Mouse (Mus musculus) myocyte (in vitro differentiated cells): ENCODE measurements around the gene Nsun7. TPM values are rescaled to one million over a fixed set of nuclear protein-coding genes. Genes with fewer than 3 reads are reported as not detected.

ENCODE experiments used
- H3K27me3 ChIP-seq: one replicate; pipeline ENCODE4 v1.6.1; 2011; ENCODE audit not compliant: control insufficient read depth, insufficient read depth, insufficient read length
- H3K36me3 ChIP-seq: one replicate; pipeline ENCODE4 v1.6.1; 2011; ENCODE audit not compliant: control insufficient read depth, insufficient read depth
- H3K4me2 ChIP-seq: one replicate; pipeline ENCODE4 v1.6.1; 2011; ENCODE audit warnings: low read depth, control low read depth
- H3K4me3 ChIP-seq: one replicate; pipeline ENCODE4 v1.5.1; 2011; ENCODE audit warnings: mild to moderate bottlenecking, control low read depth, moderate library complexity
- H3K79me2 ChIP-seq: one replicate; pipeline ENCODE4 v1.6.1; 2011; ENCODE audit not compliant: control insufficient read depth, insufficient read depth
- H3ac ChIP-seq: one replicate; pipeline ENCODE4 v1.6.1; 2011; ENCODE audit not compliant: control insufficient read depth, insufficient read length
- CEBPB ChIP-seq: IDR thresholded peaks from 2 replicates; pipeline ENCODE4 v1.6.1; 2011; ENCODE audit warnings: mild to moderate bottlenecking, moderate library complexity; ENCODE audit not compliant: poor library complexity, insufficient read depth, severe bottlenecking
- E2F4 ChIP-seq: IDR thresholded peaks from one replicate; pipeline ENCODE4 v1.6.1; 2011; ENCODE audit warnings: mild to moderate bottlenecking, control low read depth, moderate library complexity; ENCODE audit not compliant: insufficient read depth
- MAX ChIP-seq: IDR thresholded peaks from one replicate; pipeline ENCODE4 v1.6.1; 2011; ENCODE audit warnings: low read depth, mild to moderate bottlenecking, control low read depth
- MYOD1 ChIP-seq, 3 experiments: IDR thresholded peaks; one replicate each; pipeline ENCODE4 v1.6.1; 2011; ENCODE audit warnings: control low read depth in 2 of 3, low read depth in 2 of 3, mild to moderate bottlenecking in 2 of 3, moderate library complexity in 1 of 3; ENCODE audit not compliant: insufficient read length in 2 of 3, control insufficient read depth in 1 of 3
- MYOG ChIP-seq, 3 experiments: IDR thresholded peaks; one replicate each; pipeline ENCODE4 v1.6.1; 2011; ENCODE audit warnings: control low read depth in 2 of 3, low read depth in 2 of 3, mild to moderate bottlenecking in 2 of 3; ENCODE audit not compliant: insufficient read length in 2 of 3, control insufficient read depth in 1 of 3, insufficient read depth in 1 of 3
- POLR2A ChIP-seq: IDR thresholded peaks from one replicate; pipeline ENCODE4 v1.6.1; 2011; ENCODE audit warnings: low read depth, mild to moderate bottlenecking, control low read depth, moderate library complexity; ENCODE audit not compliant: insufficient read length
- POLR2AphosphoS2 ChIP-seq: IDR thresholded peaks from one replicate; pipeline ENCODE4 v1.6.1; 2011; ENCODE audit warnings: low read depth, control low read depth; ENCODE audit not compliant: insufficient read length
- REST ChIP-seq: IDR thresholded peaks from one replicate; pipeline ENCODE4 v1.6.1; 2011; ENCODE audit warnings: mild to moderate bottlenecking, control low read depth, moderate library complexity; ENCODE audit not compliant: insufficient read depth, insufficient read length
- SRF ChIP-seq: IDR thresholded peaks from one replicate; pipeline ENCODE4 v1.6.1; 2011; ENCODE audit warnings: low read depth; ENCODE audit not compliant: control insufficient read depth, insufficient read length
- TCF12 ChIP-seq: IDR thresholded peaks from one replicate; pipeline ENCODE4 v1.6.1; 2011; ENCODE audit warnings: mild to moderate bottlenecking, control low read depth; ENCODE audit not compliant: poor library complexity, insufficient read depth, severe bottlenecking
- TCF3 ChIP-seq: IDR thresholded peaks from one replicate; pipeline ENCODE4 v1.6.1; 2011; ENCODE audit warnings: low read depth, control low read depth; ENCODE audit not compliant: insufficient read length
- USF1 ChIP-seq: IDR thresholded peaks from one replicate; pipeline ENCODE4 v1.6.1; 2011; ENCODE audit warnings: low read depth, mild to moderate bottlenecking, control low read depth, moderate library complexity
- polyA plus RNA-seq: library from polyadenylated mRNA; unstranded; fragments of >200 nt; fragmentation: generic; extraction: Trizol; gene quantifications from one replicate; pipeline ENCODE4 v1.2.1, GENCODE M21; 2012; ENCODE audit warnings: missing spikeins

The Nsun7 gene
- polyA plus RNA-seq, 1 experiment: not detected

- Histone ChIP-seq H3K36me3 (no peaks in the 10 kb centered on the region), H3ac (no peak overlapping the region), H3K79me2 (no peaks in the 10 kb centered on the region), H3K27me3 (no peaks in the 10 kb centered on the region), H3K4me2 (no peak overlapping the region), H3K4me3 (no peak overlapping the region)
- no peak for TF ChIP-seq USF1
- no peak for TF ChIP-seq POLR2AphosphoS2
- no peak for TF ChIP-seq CEBPB
- no peak for TF ChIP-seq MYOD1 (IDR thresholded peaks at IDR 0.05; ENCODE audit: control insufficient read depth in 1 of 3, insufficient read length in 2 of 3, low read depth in 2 of 3)
- TF ChIP-seq MYOG (IDR thresholded peaks at IDR 0.05; ENCODE audit: control insufficient read depth in 1 of 3, insufficient read depth in 1 of 3, insufficient read length in 2 of 3, low read depth in 2 of 3): no peak
- TF ChIP-seq SRF: no peak
- TF ChIP-seq POLR2A: no peak
- no peak for TF ChIP-seq MAX
- no peak for TF ChIP-seq TCF3
These were observed 39.1 kb upstream of the Nsun7 start for GRCm38 (mm10) chr5:66220620-66221019.

DNA sequence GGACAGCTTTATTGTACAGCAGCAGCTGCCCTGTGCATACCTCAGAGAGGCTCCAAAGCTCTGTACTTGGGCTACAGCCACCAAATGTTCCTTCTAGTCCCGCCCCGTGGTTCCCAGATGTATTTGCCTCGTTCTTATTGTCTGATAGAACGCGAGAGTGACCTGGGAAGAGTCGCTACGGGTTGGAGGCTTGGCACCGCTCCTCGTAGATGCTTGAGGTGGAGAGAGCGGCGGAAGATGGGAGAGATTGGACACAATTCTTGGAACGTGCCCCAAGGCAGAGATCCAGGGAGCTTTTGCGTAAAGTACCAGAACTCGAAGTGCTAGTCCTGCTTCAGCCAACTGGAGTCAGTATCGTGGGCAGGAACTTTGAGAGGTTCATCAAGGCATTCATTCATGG lies 36.8 kb upstream of the Nsun7 start:
- H3K36me3 ChIP-seq: no peaks in the 10 kb centered on the region
- no peaks in the 10 kb centered on the region for H3K79me2 ChIP-seq
- no peak overlapping the region for H3K4me3 ChIP-seq
- no peak overlapping the region for H3K4me2 ChIP-seq
- no peaks in the 10 kb centered on the region for H3K27me3 ChIP-seq
- TF ChIP-seq MYOD1 (IDR thresholded peaks at IDR 0.05; ENCODE audit: control insufficient read depth in 1 of 3, insufficient read length in 2 of 3, low read depth in 2 of 3): no peak
- no peak for TF ChIP-seq REST
- TF ChIP-seq SRF: no peak
- no peak for TF ChIP-seq TCF3
- no peak for TF ChIP-seq CEBPB
- TF ChIP-seq TCF12: no peak
- TF ChIP-seq USF1: no peak
- TF ChIP-seq POLR2AphosphoS2: no peak
- TF ChIP-seq E2F4: no peak
- TF ChIP-seq MAX: no peak
- no peak for TF ChIP-seq POLR2A
- no peak for TF ChIP-seq MYOG (IDR thresholded peaks at IDR 0.05; ENCODE audit: control insufficient read depth in 1 of 3, insufficient read depth in 1 of 3, insufficient read length in 2 of 3, low read depth in 2 of 3)
- H3ac ChIP-seq: no peak overlapping the region

- H3K4me2 ChIP-seq: no peak overlapping the region
- H3K27me3 ChIP-seq: no peaks in the 10 kb centered on the region
- H3ac ChIP-seq: no peak overlapping the region
- no peak overlapping the region for H3K4me3 ChIP-seq
- TF ChIP-seq POLR2A (no peak), USF1 (no peak), CEBPB (no peak), POLR2AphosphoS2 (no peak), REST (no peak), TCF12 (no peak), TCF3 (no peak), MAX (no peak), MYOG (IDR thresholded peaks at IDR 0.05; ENCODE audit: control insufficient read depth in 1 of 3, insufficient read depth in 1 of 3, insufficient read length in 2 of 3, low read depth in 2 of 3) (no peak), MYOD1 (IDR thresholded peaks at IDR 0.05; ENCODE audit: control insufficient read depth in 1 of 3, insufficient read length in 2 of 3, low read depth in 2 of 3) (no peak), SRF (no peak), E2F4 (no peak)
- no peaks in the 10 kb centered on the region for H3K79me2 ChIP-seq
- H3K36me3 ChIP-seq: no peaks in the 10 kb centered on the region
These were observed 33.2 kb upstream of the Nsun7 start for GRCm38 (mm10) chr5:66226526-66226925.

GRCm38 (mm10) chr5:66231660-66232269 lies 27.9 kb upstream of the Nsun7 start:
- TF ChIP-seq TCF3 (no peak), POLR2A (no peak), CEBPB (no peak), MYOD1 (IDR thresholded peaks at IDR 0.05; ENCODE audit: control insufficient read depth in 1 of 3, insufficient read length in 2 of 3, low read depth in 2 of 3) (no peak), MAX (no peak), POLR2AphosphoS2 (no peak), E2F4 (no peak), REST (no peak), TCF12 (no peak), USF1 (no peak), MYOG (IDR thresholded peaks at IDR 0.05; ENCODE audit: control insufficient read depth in 1 of 3, insufficient read depth in 1 of 3, insufficient read length in 2 of 3, low read depth in 2 of 3) (no peak), SRF (no peak)
- Histone ChIP-seq H3ac (no peak overlapping the region), H3K36me3 (no peaks in the 10 kb centered on the region), H3K4me3 (no peak overlapping the region), H3K27me3 (no peaks in the 10 kb centered on the region), H3K79me2 (no peaks in the 10 kb centered on the region), H3K4me2 (no peak overlapping the region)

GRCm38 (mm10) chr5:66232456-66232855 lies 27.2 kb upstream of the Nsun7 start:
- no peaks in the 10 kb centered on the region for H3K79me2 ChIP-seq
- no peak overlapping the region for H3K4me2 ChIP-seq
- TF ChIP-seq MYOG (IDR thresholded peaks at IDR 0.05; ENCODE audit: control insufficient read depth in 1 of 3, insufficient read depth in 1 of 3, insufficient read length in 2 of 3, low read depth in 2 of 3) (no peak), SRF (no peak), TCF3 (no peak), MAX (no peak), REST (no peak), USF1 (no peak), CEBPB (no peak), POLR2AphosphoS2 (no peak), E2F4 (no peak), TCF12 (no peak), MYOD1 (IDR thresholded peaks at IDR 0.05; ENCODE audit: control insufficient read depth in 1 of 3, insufficient read length in 2 of 3, low read depth in 2 of 3) (no peak), POLR2A (no peak)
- no peak overlapping the region for H3ac ChIP-seq
- no peak overlapping the region for H3K4me3 ChIP-seq
- no peaks in the 10 kb centered on the region for H3K27me3 ChIP-seq
- no peaks in the 10 kb centered on the region for H3K36me3 ChIP-seq
